Mouse (Mus musculus) spleen, postnatal 0 days (tissue): ENCODE measurements around the gene Maob. TPM values are rescaled to one million over a fixed set of nuclear protein-coding genes. Genes with fewer than 3 reads are reported as not detected.

Experiments used
- polyA plus RNA-seq: library from polyadenylated mRNA; unstranded; fragments of >200 nt; fragmentation: Nextera tagmentation; extraction: Ambion mirVana; gene quantifications from 2 replicates; pipeline ENCODE4 v1.2.1, GENCODE M21; 2015

Gene Maob
- polyA plus RNA-seq, result 2.2 and 4.1 TPM in 2 replicates

GRCm38 (mm10) chrX:16817261-16817769, at the start of gene Maob:
Gene Maob, minus strand, starts transcription at chrX:16817366.

Other genes with a start within 250 kb of the Maob start
- 3.9 and 5.1 TPM in 2 replicates for gene Maoa, start 197.7 kb downstream of the Maob start, polyA plus RNA-seq
- not detected in 2 replicates for gene Ndp, start 94.4 kb upstream of the Maob start, polyA plus RNA-seq